Mouse (Mus musculus): ENCODE data around the gene Phb. TPM values are rescaled to one million over a fixed set of nuclear protein-coding genes. Genes with fewer than 3 reads are reported as not detected.

Phb gene
- total RNA-seq, 4 experiments from 2014 or later, result 85.9 to 105 (median 94.0) TPM

DNA sequence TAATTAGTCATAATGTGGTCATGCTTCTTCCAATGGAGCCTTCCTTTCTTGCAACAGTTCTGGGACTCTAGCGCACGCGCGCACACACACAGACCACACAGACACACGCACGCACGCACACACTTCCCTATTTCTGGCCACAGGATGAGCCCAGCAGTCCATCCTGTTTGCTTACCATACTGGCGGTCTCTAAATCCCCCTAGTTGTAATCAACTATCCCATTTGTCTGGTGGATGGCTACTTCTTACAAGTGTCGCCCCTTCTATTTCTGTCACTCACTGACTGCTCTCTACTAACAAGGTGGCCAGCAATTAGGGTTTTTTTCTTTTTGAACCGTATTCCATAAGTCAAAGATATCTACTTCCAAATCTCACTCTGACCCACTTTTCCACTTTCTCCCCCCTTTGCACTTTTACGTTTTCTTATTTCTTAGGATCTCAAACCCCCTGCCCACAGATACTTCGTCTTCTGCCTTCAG, 45.4 kb downstream of the Phb start:
- peak in 1 of 2 experiments; percentile 15 for DNase-seq (ENCODE audit: low spot score in 2 of 2)

DNA sequence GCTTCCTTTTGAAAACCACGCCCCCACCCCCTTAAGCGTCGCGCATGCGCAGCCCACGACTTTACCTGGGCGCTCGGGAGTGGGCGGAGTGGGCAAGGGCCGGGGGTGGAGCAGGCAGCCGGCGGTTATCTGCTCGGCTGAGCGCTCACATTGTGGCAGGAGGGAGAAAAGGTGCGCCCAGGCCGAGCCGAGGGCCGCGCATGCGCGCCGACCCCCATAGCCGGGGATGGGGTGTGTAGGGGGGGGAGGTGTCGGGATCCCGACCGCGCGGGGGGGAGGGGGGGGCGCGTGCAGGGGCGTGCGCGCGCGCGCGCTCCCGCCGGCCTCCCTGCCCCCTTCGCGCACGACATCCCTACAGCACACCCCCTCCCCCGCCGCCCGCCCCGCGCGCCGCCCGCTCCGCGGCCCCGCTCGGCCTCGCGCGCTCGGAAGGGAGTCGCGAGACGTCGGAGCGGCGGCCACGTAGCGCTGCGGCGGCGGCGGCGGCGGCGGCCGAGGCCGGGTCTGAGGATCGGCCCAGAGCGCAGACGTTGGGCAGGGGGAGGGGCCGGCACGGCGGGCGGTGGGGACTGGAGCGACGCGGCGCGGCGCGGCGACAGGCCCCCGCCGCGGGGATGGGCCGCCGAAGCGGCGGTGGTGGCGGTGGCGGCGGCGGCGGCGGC, 45.9 kb downstream of the Phb start, which contains the start of gene Zfp652:
Gene Zfp652 (plus strand): TSS at position 111 of the 662 bp plus-strand sequence.
- peak; percentile 64 to 66 for DNase-seq (ENCODE audit: low spot score in 2 of 2)

DNA sequence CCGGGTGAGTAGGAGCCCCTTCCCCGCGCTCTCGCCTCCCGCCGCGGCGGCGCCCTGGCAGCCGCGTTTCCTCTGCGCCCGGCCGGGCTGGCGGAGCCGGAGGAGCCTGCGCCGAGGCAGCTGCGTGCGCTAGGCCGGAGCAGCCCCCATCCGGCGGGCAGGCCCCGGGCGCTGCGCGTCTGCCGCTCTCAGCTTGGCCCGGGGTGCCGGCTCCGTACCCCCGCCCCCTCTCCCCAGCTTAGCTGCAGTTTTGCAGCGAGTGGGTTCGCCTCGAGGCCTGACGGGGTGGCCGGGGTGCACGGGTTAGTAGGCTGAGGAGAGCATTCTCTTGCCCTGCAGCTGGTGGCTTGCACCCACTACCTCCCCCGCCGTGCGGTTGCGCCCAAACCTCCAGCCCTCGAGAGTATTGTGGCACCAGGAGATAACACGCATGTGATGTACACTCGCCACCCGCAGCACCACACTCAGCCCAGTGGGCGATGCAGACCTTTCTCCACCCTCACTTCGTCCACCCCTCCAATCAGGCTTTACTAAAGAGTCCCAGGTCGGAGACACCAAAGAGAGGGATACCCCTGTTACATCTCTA, 46.6 kb downstream of the Phb start:
- DNase-seq (ENCODE audit: low spot score in 2 of 2), result peak; percentile 26 to 48

DNA sequence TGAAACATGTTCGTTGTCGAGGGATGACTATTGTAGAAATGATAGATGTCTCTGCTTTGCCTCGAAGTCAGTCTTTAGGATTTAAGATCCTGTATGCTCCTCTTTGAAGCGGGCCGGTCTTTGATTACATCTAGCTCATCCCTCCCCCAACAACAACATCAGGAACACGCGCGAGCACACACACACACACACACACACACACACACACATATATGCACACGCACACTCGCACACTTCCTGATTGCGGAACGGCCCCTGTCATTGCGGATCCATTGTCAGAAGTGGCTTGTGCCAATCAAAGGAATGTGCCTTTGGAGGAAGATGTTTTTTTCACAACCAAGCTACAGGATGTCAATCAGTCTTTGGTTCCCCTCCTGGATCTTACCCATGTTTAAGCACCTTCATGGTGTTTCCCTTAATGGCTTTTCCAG, 47.1 kb downstream of the Phb start:
- DNase-seq (ENCODE audit: low spot score in 2 of 2), result no peak

DNA sequence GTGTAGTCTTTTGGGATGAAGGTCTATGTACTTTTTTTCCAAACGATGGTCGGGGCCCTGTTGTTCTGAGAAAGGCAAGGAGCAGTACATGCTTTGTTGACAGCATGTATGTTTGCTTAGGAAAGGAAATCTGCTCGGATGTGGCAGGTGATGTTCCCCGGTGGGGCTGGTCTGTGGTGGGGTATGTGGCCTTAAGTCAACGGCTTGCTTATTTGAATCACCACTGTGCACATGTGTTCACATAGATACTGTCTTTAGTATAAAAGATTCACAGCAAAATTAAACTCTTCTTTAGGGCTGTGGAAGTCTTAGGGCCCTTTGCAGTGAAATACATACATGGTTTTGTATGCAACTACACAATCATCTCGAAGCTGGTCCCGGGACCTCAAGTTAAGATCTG, 47.7 kb downstream of the Phb start:
- no peak for DNase-seq (ENCODE audit: low spot score in 2 of 2)

DNA sequence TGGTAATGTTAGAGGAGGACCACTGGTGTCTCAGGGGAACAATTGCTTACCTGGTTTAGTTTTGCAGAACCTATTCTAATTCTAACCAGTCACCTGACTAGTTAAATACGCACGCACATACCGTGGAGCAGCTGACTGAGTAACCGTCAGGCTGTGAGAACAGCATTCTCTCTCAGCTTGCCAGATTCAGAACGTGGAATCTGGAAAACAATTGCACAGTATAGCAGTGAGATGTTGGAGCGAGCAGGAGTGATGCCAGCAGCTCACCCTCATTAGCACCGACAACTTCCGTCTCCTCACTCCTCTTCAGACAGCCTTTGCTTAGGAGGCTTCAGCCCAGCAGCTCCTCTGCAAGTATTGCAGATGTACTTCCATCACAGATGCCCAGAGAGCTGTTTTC, 49.4 kb downstream of the Phb start:
- DNase-seq (ENCODE audit: low spot score in 2 of 2), result no peak

DNA sequence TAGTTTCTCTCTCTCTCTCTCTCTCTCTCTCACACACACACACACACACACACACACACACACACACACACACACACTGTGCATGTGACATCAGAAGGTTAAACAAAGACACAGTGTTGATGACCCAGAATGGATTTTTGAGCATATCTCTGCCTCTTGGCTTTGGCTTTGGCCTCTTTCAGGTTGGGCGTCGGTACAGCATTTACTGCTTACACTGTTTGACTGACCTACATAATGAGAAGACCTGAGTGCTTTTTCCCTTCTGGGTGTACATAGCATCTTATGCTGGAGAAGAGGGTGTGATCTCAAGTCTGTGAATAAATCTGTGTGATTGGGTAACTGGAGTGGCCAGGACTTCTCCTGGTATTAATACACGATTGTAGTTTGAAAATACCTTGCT, 52.6 kb downstream of the Phb start:
- DNase-seq (ENCODE audit: low spot score in 2 of 2), result no peak

DNA sequence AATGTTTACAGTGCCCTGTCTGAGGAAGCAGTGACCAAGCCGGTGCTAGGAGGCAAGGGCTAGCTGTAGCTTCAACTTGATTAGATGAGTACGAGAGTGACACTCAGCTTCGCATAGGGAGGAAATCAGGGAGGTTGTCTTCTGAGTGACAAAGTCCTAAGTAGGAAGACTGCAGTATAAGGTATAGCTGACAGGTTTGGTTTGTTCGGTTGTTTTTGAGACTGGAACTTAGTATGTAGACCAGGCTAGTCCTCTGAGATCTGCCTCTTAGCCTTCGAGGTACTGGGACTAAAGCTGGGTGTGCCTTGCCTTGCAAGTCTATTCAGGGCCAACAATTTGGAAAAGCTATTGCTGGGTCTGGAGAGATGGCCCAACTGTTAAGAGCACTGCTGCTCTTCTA, 56.5 kb downstream of the Phb start, which contains the start of gene B130006D01Rik:
Gene B130006D01Rik (plus strand): TSS at position 301 of the 400 bp plus-strand sequence.
- no peak for DNase-seq (ENCODE audit: low spot score in 2 of 2)

DNA sequence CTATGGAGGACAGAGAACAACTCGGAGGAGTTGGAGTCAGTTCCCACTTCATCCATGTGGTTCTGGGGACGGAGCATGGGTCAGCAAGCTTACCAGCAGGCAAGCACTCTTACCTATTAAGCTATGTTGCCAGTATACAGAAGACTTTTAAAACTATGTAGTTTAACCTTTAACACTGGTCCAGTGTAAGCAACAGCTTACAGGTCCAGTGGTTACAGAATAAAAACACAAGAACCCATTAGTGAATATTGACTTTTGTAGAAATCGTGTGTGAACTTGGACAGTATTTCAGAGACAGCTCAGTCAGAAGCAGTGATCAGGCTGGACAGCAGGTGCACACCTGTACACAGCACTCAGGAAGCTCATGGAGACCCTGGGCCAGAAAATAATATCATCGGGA, 57.7 kb downstream of the Phb start:
- DNase-seq (ENCODE audit: low spot score in 2 of 2), result no peak

DNA sequence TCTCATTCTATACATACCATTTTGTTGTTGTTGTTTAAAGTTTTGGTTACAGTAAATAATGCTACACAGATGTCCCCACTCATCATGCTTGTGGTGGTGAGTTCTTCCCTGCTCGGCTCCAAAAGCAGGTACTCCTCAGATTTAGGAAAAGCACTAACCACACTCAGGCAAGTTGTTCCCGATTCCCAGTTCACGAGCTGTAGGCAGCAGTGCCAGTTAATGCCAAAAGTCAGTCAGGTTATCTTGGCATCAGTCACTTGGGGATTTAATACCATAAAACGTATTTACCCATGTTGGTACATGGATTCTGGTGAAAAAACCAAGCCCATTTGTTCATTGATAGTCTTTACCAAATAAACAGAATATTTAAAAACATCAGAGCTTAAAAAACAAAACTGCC, 59.4 kb downstream of the Phb start:
- no peak for DNase-seq (ENCODE audit: low spot score in 2 of 2)

DNA sequence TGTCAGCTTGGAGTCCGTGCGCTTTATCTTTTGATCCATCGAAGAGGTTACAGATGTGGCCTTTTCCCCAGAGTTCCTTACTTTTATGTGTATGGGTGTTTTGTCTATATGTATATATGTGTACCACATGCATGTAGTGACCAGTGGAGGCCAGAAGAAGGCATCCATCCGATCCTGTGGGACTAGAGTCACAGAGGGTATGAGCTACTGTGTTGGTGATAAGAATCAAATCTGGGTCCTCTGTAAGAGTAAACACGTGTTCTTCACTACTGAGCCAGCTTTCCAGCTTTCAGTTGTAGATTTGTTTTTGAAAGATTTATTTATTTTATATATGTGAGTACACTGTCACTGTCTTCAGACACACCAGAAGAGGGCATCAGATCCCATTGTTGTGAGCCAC, 61.2 kb downstream of the Phb start:
- DNase-seq (ENCODE audit: low spot score in 2 of 2), result no peak

DNA sequence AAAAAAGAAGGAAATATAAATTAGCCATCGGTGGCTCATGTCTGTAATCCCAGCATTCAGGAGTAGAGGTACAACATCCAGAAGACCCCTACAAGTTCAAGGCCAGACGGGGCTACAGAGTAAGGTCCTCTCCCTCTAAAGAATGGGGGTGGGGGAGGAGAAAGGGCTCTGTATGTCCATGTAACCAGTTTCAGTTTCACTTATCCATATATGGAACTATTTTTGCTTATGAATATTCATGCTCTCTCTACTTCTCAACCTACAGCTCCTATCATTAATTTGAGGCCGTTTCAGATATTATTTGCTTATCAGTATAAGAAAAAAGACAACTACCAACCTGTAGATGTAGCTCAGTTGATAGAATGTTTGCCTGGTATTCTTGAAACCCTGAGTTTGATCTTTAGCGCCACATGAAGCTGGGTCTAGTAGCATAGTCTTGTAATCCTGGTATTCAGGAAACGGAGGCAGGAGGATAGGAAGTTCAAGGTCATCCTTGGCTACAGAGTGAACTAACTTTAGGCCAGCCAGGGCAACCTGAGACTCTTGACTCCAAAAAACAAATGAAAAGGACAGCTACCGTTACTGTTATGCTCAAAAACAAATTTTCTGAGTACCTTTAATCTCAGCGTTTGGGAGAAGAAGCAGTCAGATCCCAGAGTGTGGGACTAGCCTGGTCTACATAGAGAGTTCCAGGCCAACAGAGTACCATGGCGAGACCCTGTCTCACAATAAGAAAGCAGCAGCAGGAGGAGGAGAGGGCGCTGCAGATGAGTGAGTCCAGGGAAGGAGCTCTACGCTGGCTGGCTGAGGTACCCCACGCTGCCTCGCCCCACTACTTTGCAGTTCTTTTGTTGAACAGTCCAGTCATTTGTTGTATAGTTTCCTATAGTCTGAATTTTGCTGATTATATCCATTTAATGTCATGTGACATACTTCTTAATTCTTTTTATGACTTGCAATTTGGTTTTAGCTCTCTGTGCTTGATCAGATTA, 62.5 kb downstream of the Phb start:
- no peak for DNase-seq (ENCODE audit: low spot score in 2 of 2)

Other genes starting within 250 kb of the Phb start
- gene Nxph3, start 152.4 kb upstream of the Phb start, total RNA-seq (2022), result 10 to 100 TPM; 22.2 to 26.3 (median 25.1) TPM
- gene Ngfr, start 79.2 kb upstream of the Phb start, total RNA-seq (2022), result 1 to 10 TPM; 1.9 to 2.8 (median 2.3) TPM
- gene Zfp652, start 45.7 kb downstream of the Phb start, total RNA-seq (2022), result 10 to 100 TPM; 47.8 to 49.7 (median 48.5) TPM
- 1 to 10 TPM; 1.9 to 2.4 (median 1.9) TPM for gene B130006D01Rik, start 56.6 kb downstream of the Phb start, total RNA-seq (2022)
- gene Phospho1, start 157.5 kb downstream of the Phb start, total RNA-seq (2022), result 10 to 100 TPM; 44.2 to 51.8 (median 50.0) TPM
- 10 to 100 TPM in 2 of 4 experiments, 1 to 10 TPM in 2; 1.4 to 20.3 (median 11.8) TPM for gene Gngt2, start 170.3 kb downstream of the Phb start, total RNA-seq (2022)
- 10 to 100 TPM in 2 of 4 experiments, 1 to 10 TPM in 2; 5.0 to 38.5 (median 21.7) TPM for gene Abi3, start 175.5 kb downstream of the Phb start, total RNA-seq (2022)
- not detected for gene B4galnt2, start 247.9 kb downstream of the Phb start, total RNA-seq (2022)

Data from layer of hippocampus, adult 8-10 months (tissue).